8 mouse cellular contexts compared by ENCODE assay signal in genomic region chr2:84840748-84841563, GRCm38 (mm10). TPM values are rescaled to one million over a fixed set of nuclear protein-coding genes. Genes with fewer than 3 reads are reported as not detected.
DNase-seq lines count a peak whose midpoint lies in the region; ATAC-seq lines count a peak whose summit lies in the region.

No protein-coding gene starts in this region.

- H3K27me3 ChIP-seq in heart, embryonic 15.5 days: no peaks in the 10 kb centered on the region
- peaks cover 57% of the 10 kb centered on the region for H3K27me3 ChIP-seq in hindbrain, embryonic 13.5 days
- H3K27me3 ChIP-seq in midbrain, embryonic 11.5 days (ENCODE audit: control insufficient read depth, insufficient read depth, low read length): peaks cover 19% of the 10 kb centered on the region

- H3K9me3 ChIP-seq in heart, embryonic 15.5 days (replicated peaks): no peaks in the 10 kb centered on the region
- H3K9me3 ChIP-seq in hindbrain, embryonic 13.5 days: no peaks in the 10 kb centered on the region
- H3K9me3 ChIP-seq in midbrain, embryonic 11.5 days (ENCODE audit: control insufficient read depth, low read length): no peaks in the 10 kb centered on the region

- peak overlapping the region; percentile 63 for H3K9ac ChIP-seq in heart, embryonic 15.5 days
- peak overlapping the region; percentile 67 for H3K9ac ChIP-seq in hindbrain, embryonic 13.5 days
- peak overlapping the region; percentile 83 for H3K9ac ChIP-seq in midbrain, embryonic 11.5 days (ENCODE audit: low read length)

- WGBS in heart, embryonic 15.5 days: 6% methylated on average over 17 of the region's 17 CpGs
- 10% methylated on average over 17 of the region's 17 CpGs for WGBS in hindbrain, embryonic 13.5 days
- 10% methylated on average over 17 of the region's 17 CpGs for WGBS in midbrain, embryonic 11.5 days

- H3K4me2 ChIP-seq in heart, embryonic 15.5 days: peak overlapping the region; percentile 86
- H3K4me2 ChIP-seq in hindbrain, embryonic 13.5 days: peak overlapping the region; percentile 99
- H3K4me2 ChIP-seq in midbrain, embryonic 11.5 days: peak overlapping the region; percentile 95

- ATAC-seq in heart, embryonic 15.5 days (replicated peaks; ENCODE audit: insufficient number of reproducible peaks, insufficient read depth, low FRiP score, low read depth): no peak
- ATAC-seq in hindbrain, embryonic 13.5 days (ENCODE audit: low FRiP score): peak; percentile 37; the same call in 1 of the 2 replicates
- no peak for ATAC-seq in midbrain, embryonic 11.5 days (ENCODE audit: low FRiP score)

- no peak for DNase-seq in heart, adult 8-10 months (ENCODE audit: low spot score)
- DNase-seq in midbrain, embryonic 11.5 days (ENCODE audit: low spot score, missing footprints): no peak
- no peak for DNase-seq in ovary, postnatal 36 days (ENCODE audit: low spot score)
- DNase-seq in layer of hippocampus, postnatal 36 days: no peak
- no peak for DNase-seq in kidney, postnatal 4 days

- peak overlapping the region; percentile 82 for H3K27ac ChIP-seq in heart, embryonic 15.5 days
- no peak overlapping the region for H3K27ac ChIP-seq in brown adipose tissue, adult 24 weeks (replicated peaks; ENCODE audit: low read depth, low read length)
- no peak overlapping the region for H3K27ac ChIP-seq in hindbrain, embryonic 13.5 days
- H3K27ac ChIP-seq in midbrain, embryonic 11.5 days (ENCODE audit: low read depth, low read length): peak overlapping the region; percentile 53; the same call in 1 of the 2 replicates

- H3K4me3 ChIP-seq in heart, embryonic 15.5 days: peak overlapping the region; percentile 61
- H3K4me3 ChIP-seq in brown adipose tissue, adult 24 weeks (ENCODE audit: insufficient read depth, low read depth, low read length): peak overlapping the region; percentile 65
- H3K4me3 ChIP-seq in hindbrain, embryonic 13.5 days: peak overlapping the region; percentile 57
- H3K4me3 ChIP-seq in midbrain, embryonic 11.5 days (ENCODE audit: low read depth, low read length): peak overlapping the region; percentile 60

- no peaks in the 10 kb centered on the region for H3K36me3 ChIP-seq in heart, embryonic 15.5 days
- no peaks in the 10 kb centered on the region for H3K36me3 ChIP-seq in hindbrain, embryonic 13.5 days
- no peaks in the 10 kb centered on the region for H3K36me3 ChIP-seq in midbrain, embryonic 11.5 days (ENCODE audit: control insufficient read depth, insufficient read depth, low read length)

- peaks cover 45% of the 10 kb centered on the region for H3K4me1 ChIP-seq in heart, embryonic 15.5 days (replicated peaks)
- H3K4me1 ChIP-seq in brown adipose tissue, adult 24 weeks (ENCODE audit: control insufficient read depth, insufficient read depth, insufficient read length, low read length): 0 out of 2 replicates have a peak, but pooled peaks cover 3% of the 10 kb centered on the region
- peaks cover 24% of the 10 kb centered on the region for H3K4me1 ChIP-seq in hindbrain, embryonic 13.5 days (replicated peaks)
- H3K4me1 ChIP-seq in midbrain, embryonic 11.5 days (ENCODE audit: control insufficient read depth, insufficient read depth, low read length): peaks cover 14% of the 10 kb centered on the region

RNA-seq across cellular contexts. Expression of gene Slc43a1, which starts 2.3 kb away (rescaled TPM):
- 8.6 and 11.5 TPM in 2 replicates for polyA plus RNA-seq in heart, embryonic 15.5 days (2015; fragmentation: Nextera tagmentation; extraction: Ambion mirVana)
- total RNA-seq in heart, adult 8-10 months (2022): 1 to 10 TPM; 1.6 to 2.8 (median 2.2) TPM
- 2.6 and 3.5 TPM in 2 replicates for polyA plus RNA-seq in brown adipose tissue, adult 24 weeks (2012; ENCODE audit: insufficient read depth, insufficient read length, missing spikeins)
- 2.5 and 3.3 TPM in 2 replicates for polyA plus RNA-seq in hindbrain, embryonic 13.5 days (2015; fragmentation: Nextera tagmentation; extraction: Ambion mirVana)
- 16.3 and 18.6 TPM in 2 replicates for polyA plus RNA-seq in midbrain, embryonic 11.5 days (2014; fragmentation: Nextera tagmentation; extraction: Ambion mirVana)
- 1 to 10 TPM in 1 of 2 experiments, under 1 TPM in 1; 0.48 to 1.2 TPM for total RNA-seq in layer of hippocampus, postnatal 36 days (2021)

RNA-seq across cellular contexts. Expression of gene Timm10, which starts 14.2 kb away (rescaled TPM):
- polyA plus RNA-seq in heart, embryonic 15.5 days (2015; fragmentation: Nextera tagmentation; extraction: Ambion mirVana): 76.6 TPM in 2 replicates
- total RNA-seq in heart, adult 8-10 months (2022): 100 to 1,000 TPM; 119 to 134 (median 122) TPM
- 125 and 134 TPM in 2 replicates for polyA plus RNA-seq in brown adipose tissue, adult 24 weeks (2012; ENCODE audit: insufficient read depth, insufficient read length, missing spikeins)
- 59.2 and 61.9 TPM in 2 replicates for polyA plus RNA-seq in hindbrain, embryonic 13.5 days (2015; fragmentation: Nextera tagmentation; extraction: Ambion mirVana)
- 38.1 and 43.1 TPM in 2 replicates for polyA plus RNA-seq in midbrain, embryonic 11.5 days (2014; fragmentation: Nextera tagmentation; extraction: Ambion mirVana)
- total RNA-seq in layer of hippocampus, postnatal 36 days (2021): 10 to 100 TPM; 45.0 to 48.7 TPM

RNA-seq across cellular contexts. Expression of gene Smtnl1, which starts 18.5 kb away (rescaled TPM):
- polyA plus RNA-seq in heart, embryonic 15.5 days (2015; fragmentation: Nextera tagmentation; extraction: Ambion mirVana): 0.25 and 0.38 TPM in 2 replicates
- under 1 TPM in 2 of 4 experiments, not detected in 2; 0.14 to 0.16 TPM for total RNA-seq in heart, adult 8-10 months (2022)
- 2.7 and 3.0 TPM in 2 replicates for polyA plus RNA-seq in brown adipose tissue, adult 24 weeks (2012; ENCODE audit: insufficient read depth, insufficient read length, missing spikeins)
- polyA plus RNA-seq in hindbrain, embryonic 13.5 days (2015; fragmentation: Nextera tagmentation; extraction: Ambion mirVana): not detected in 2 replicates
- polyA plus RNA-seq in midbrain, embryonic 11.5 days (2014; fragmentation: Nextera tagmentation; extraction: Ambion mirVana): 0.15 TPM in 1 of 2 replicates, not detected in the other
- total RNA-seq in layer of hippocampus, postnatal 36 days (2021): not detected

RNA-seq across cellular contexts. Expression of gene Ube2l6, which starts 42.3 kb away (rescaled TPM):
- polyA plus RNA-seq in heart, embryonic 15.5 days (2015; fragmentation: Nextera tagmentation; extraction: Ambion mirVana): 128 and 145 TPM in 2 replicates
- 10 to 100 TPM; 11.8 to 37.6 (median 13.6) TPM for total RNA-seq in heart, adult 8-10 months (2022)
- polyA plus RNA-seq in brown adipose tissue, adult 24 weeks (2012; ENCODE audit: insufficient read depth, insufficient read length, missing spikeins): 4.5 and 15.2 TPM in 2 replicates
- 16.8 and 17.6 TPM in 2 replicates for polyA plus RNA-seq in hindbrain, embryonic 13.5 days (2015; fragmentation: Nextera tagmentation; extraction: Ambion mirVana)
- 39.4 and 39.5 TPM in 2 replicates for polyA plus RNA-seq in midbrain, embryonic 11.5 days (2014; fragmentation: Nextera tagmentation; extraction: Ambion mirVana)
- 1 to 10 TPM; 4.2 to 4.3 TPM for total RNA-seq in layer of hippocampus, postnatal 36 days (2021)

RNA-seq across cellular contexts. Expression of gene Rtn4rl2, which starts 45.6 kb away (rescaled TPM):
- polyA plus RNA-seq in heart, embryonic 15.5 days (2015; fragmentation: Nextera tagmentation; extraction: Ambion mirVana): 1.9 and 2.1 TPM in 2 replicates
- total RNA-seq in heart, adult 8-10 months (2022): 1 to 10 TPM; 1.6 to 3.9 (median 2.3) TPM
- polyA plus RNA-seq in brown adipose tissue, adult 24 weeks (2012; ENCODE audit: insufficient read depth, insufficient read length, missing spikeins): 1.5 TPM in 1 of 2 replicates, not detected in the other
- polyA plus RNA-seq in hindbrain, embryonic 13.5 days (2015; fragmentation: Nextera tagmentation; extraction: Ambion mirVana): 2.0 and 3.1 TPM in 2 replicates
- polyA plus RNA-seq in midbrain, embryonic 11.5 days (2014; fragmentation: Nextera tagmentation; extraction: Ambion mirVana): 1.4 and 1.6 TPM in 2 replicates
- total RNA-seq in layer of hippocampus, postnatal 36 days (2021): 10 to 100 TPM; 91.2 to 94.8 TPM

Comparison
In these comparisons a context has a peak if more than half of its experiments do, and no peak if none do; other contexts are left out.
1. H3K27ac ChIP-seq: peak in heart, embryonic 15.5 days (single experiment) and midbrain, embryonic 11.5 days (single experiment); none in brown adipose tissue, adult 24 weeks (single experiment) and hindbrain, embryonic 13.5 days (single experiment).
2. Peak in every context shown above with its lines, with median percentiles within 50 percentile points of each other: H3K4me2 ChIP-seq, H3K4me3 ChIP-seq and H3K9ac ChIP-seq.